Mouse (Mus musculus) forebrain, postnatal 0 days (tissue): Measurements from ENCODE around the gene Mtmr3. TPM values are rescaled to one million over a fixed set of nuclear protein-coding genes. Genes with fewer than 3 reads are reported as not detected.

Experiments
- ATAC-seq: fragments of 200-750 bp; cut with Nextera tagmentation; 2 replicates; pipeline ENCODE4 v1.8.0; 2017; ENCODE audit warnings: mild to moderate bottlenecking, moderate library complexity
- DNase-seq: peaks from one replicate; pipeline ENCODE4 v3.0.0-alpha.2; 2015
- H3K27ac ChIP-seq: fragments of 300-500 bp; sonication (generic); 2 replicates; pipeline ENCODE4 v1.5.1; 2014; ENCODE audit warnings: low read depth, mild to moderate bottlenecking, antibody characterized with exemption, low read length, moderate library complexity, mixed read lengths
- H3K27me3 ChIP-seq: fragments of 300-500 bp; sonication (generic); 2 replicates; pipeline ENCODE4 v1.6.1; 2014; ENCODE audit warnings: mild to moderate bottlenecking, low read length, mixed read lengths; ENCODE audit not compliant: insufficient read depth
- H3K36me3 ChIP-seq: fragments of 300-500 bp; sonication (generic); 2 replicates; pipeline ENCODE4 v1.6.1; 2014; ENCODE audit warnings: mild to moderate bottlenecking, moderate library complexity; ENCODE audit not compliant: insufficient read depth
- H3K4me1 ChIP-seq: fragments of 300-500 bp; sonication (generic); 2 replicates; pipeline ENCODE4 v1.6.1; 2014; ENCODE audit warnings: antibody characterized with exemption; ENCODE audit not compliant: insufficient read depth
- H3K4me2 ChIP-seq: fragments of 300-500 bp; sonication (generic); 2 replicates; pipeline ENCODE4 v1.6.1; 2014; ENCODE audit warnings: low read depth, mild to moderate bottlenecking, moderate library complexity
- H3K4me3 ChIP-seq: fragments of 300-500 bp; sonication (generic); 2 replicates; pipeline ENCODE4 v1.5.1; 2014; ENCODE audit warnings: low read depth, low read length, mixed read lengths
- H3K9ac ChIP-seq: fragments of 300-500 bp; sonication (generic); 2 replicates; pipeline ENCODE4 v1.6.1; 2014; ENCODE audit warnings: mild to moderate bottlenecking
- H3K9me3 ChIP-seq: fragments of 300-500 bp; sonication (generic); 2 replicates; pipeline ENCODE4 v1.6.1; 2016; ENCODE audit warnings: low read length
- CTCF ChIP-seq: sonication (generic); IDR thresholded peaks from 2 replicates; pipeline ENCODE4 v1.5.1; 2016; ENCODE audit warnings: antibody characterized with exemption, control low read depth, low read depth
- WGBS: fragments of 180-500 bp; shearing (Covaris S2); extraction: QIAGEN DNeasy Blood & Tissue Kit; methylation state at CpG from one replicate; pipeline ENCODE4 v1.1.7; 2014; 5-methylcytosine and 5-hydroxymethylcytosine counted together
- polyA plus RNA-seq: library from polyadenylated mRNA; unstranded; fragments of >200 nt; fragmentation: Nextera tagmentation; extraction: Ambion mirVana; gene quantifications from 2 replicates; pipeline ENCODE4 v1.2.1, GENCODE M21; 2015
- total RNA-seq: library from RNA; depleted of rRNA; stranded (reverse); fragments of >200 nt; gene quantifications from 2 replicates; pipeline ENCODE4 v1.2.3, GENCODE M21; 2014

Mtmr3 gene
- total and polyA plus RNA-seq, 2 experiments from 2014 or later = 28.4 to 93.4 TPM

GRCm38 (mm10) chr11:4500261-4500660 lies 94.4 kb downstream of the Mtmr3 start:
- Histone ChIP-seq H3K4me2 (no peak overlapping the region), H3K9ac (no peak overlapping the region), H3K9me3 (no peaks in the 10 kb centered on the region), H3K27me3 (no peaks in the 10 kb centered on the region), H3K27ac (no peak overlapping the region), H3K36me3 (peaks cover 43% of the 10 kb centered on the region), H3K4me3 (no peak overlapping the region), H3K4me1 (no peaks in the 10 kb centered on the region)
- ATAC-seq = no peak
- no peak for TF ChIP-seq CTCF
- no peak for DNase-seq
- WGBS = 94% methylated on average over 1 of the region's 1 CpGs

DNA sequence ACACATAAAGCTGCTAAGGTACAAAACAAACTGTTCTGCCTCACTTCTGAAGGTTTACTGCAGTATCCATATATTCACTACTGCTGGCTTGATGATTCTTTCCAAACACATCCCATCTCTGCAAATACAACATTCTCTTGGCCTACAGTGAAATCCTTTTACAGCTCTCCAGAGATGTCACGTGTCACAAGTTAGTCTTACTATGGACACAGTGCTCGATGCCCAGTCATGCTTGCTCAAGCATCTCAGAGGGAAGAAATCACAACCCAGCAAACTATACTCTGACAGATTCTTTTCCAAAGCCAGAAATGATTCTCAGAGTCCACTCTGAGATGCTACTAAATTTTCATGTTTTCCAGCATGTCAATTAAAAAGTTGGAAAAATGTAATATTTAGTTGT lies 95.2 kb downstream of the Mtmr3 start:
- H3K4me2 ChIP-seq = no peak overlapping the region
- H3K9me3 ChIP-seq = no peaks in the 10 kb centered on the region
- ATAC-seq (no peak), DNase-seq (no peak)
- H3K4me1 ChIP-seq = no peaks in the 10 kb centered on the region
- no peak for TF ChIP-seq CTCF
- no peak overlapping the region for H3K9ac ChIP-seq
- no peak overlapping the region for H3K4me3 ChIP-seq
- H3K36me3 ChIP-seq = peaks cover 44% of the 10 kb centered on the region
- H3K27me3 ChIP-seq = no peaks in the 10 kb centered on the region
- no peak overlapping the region for H3K27ac ChIP-seq
- WGBS = 93% methylated on average over 2 of the region's 2 CpGs

DNA sequence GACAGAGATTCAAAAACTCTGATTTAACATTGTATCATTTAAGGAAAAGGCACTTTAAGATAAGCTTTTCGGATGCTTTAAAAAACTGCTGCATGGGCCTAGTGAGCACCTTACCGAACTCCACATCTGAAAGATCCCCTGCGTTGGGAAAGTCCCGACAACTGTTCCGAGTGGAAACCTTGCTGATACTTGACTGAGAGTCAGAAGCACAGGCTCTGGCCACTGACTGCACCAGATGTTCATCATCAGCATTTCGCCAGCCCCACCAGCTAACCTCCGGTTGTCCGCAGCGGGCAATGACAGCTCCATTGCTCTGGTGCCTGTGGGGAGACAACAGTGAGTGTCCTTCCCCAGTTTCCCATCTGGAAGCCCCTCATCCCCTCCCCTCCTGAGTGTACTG lies 95.9 kb downstream of the Mtmr3 start:
- ATAC-seq (no peak), DNase-seq (no peak)
- Histone ChIP-seq H3K9ac (no peak overlapping the region), H3K36me3 (peaks cover 37% of the 10 kb centered on the region), H3K4me2 (no peak overlapping the region), H3K4me1 (no peaks in the 10 kb centered on the region), H3K27me3 (no peaks in the 10 kb centered on the region), H3K27ac (no peak overlapping the region), H3K9me3 (no peaks in the 10 kb centered on the region), H3K4me3 (no peak overlapping the region)
- 94% methylated on average over 9 of the region's 9 CpGs for WGBS
- TF ChIP-seq CTCF = no peak

- Histone ChIP-seq H3K36me3 (peaks cover 35% of the 10 kb centered on the region), H3K27ac (no peak overlapping the region), H3K9me3 (no peaks in the 10 kb centered on the region), H3K4me1 (no peaks in the 10 kb centered on the region), H3K4me2 (no peak overlapping the region), H3K9ac (no peak overlapping the region), H3K4me3 (no peak overlapping the region), H3K27me3 (no peaks in the 10 kb centered on the region)
- ATAC-seq (no peak), DNase-seq (no peak)
- WGBS = 80% methylated on average over 10 of the region's 10 CpGs
- no peak for TF ChIP-seq CTCF
These were observed 97.1 kb downstream of the Mtmr3 start for GRCm38 (mm10) chr11:4497501-4498118.

DNA sequence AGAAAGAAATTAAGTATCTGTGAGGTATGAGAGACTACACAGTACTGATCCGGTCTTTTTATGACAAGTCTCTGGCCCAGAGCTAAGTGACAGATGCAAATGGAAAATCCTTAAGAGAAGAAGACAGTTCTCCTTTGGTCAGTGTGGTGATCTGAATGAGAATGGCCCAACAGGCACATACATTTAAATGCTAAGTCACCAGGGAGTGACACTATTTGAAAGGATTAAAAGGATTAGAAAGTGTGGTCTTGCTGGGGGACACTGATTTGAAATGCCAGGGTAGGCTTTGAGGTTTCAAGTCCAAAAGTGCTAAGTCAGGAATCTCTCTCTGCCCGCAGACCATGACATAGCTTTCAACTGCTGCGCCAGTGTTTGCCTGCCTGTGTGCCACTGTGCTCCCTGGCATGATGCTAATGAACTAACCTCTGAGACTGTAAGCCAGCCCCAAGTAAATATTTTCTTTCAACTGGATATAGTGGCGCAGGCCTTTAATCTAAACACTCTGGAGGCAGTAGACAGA lies 99.6 kb downstream of the Mtmr3 start:
- no peaks in the 10 kb centered on the region for H3K4me1 ChIP-seq

GRCm38 (mm10) chr11:4489207-4489606 lies 105.5 kb downstream of the Mtmr3 start:
- 92% methylated on average over 4 of the region's 4 CpGs for WGBS
- H3K4me3 ChIP-seq = no peak overlapping the region
- H3K27me3 ChIP-seq = no peaks in the 10 kb centered on the region
- H3K9me3 ChIP-seq = no peaks in the 10 kb centered on the region
- no peak for TF ChIP-seq CTCF
- H3K9ac ChIP-seq = no peak overlapping the region
- H3K36me3 ChIP-seq = peaks cover 84% of the 10 kb centered on the region
- DNase-seq = no peak
- H3K4me2 ChIP-seq = no peak overlapping the region
- peaks cover 3% of the 10 kb centered on the region; the same call in 1 of the 2 replicates for H3K4me1 ChIP-seq
- ATAC-seq = no peak
- no peak overlapping the region for H3K27ac ChIP-seq

More for the DNA sequence above, 99.6 kb downstream of the Mtmr3 start:
- ATAC-seq (no peak), DNase-seq (no peak)
- Histone ChIP-seq H3K4me2 (no peak overlapping the region), H3K9me3 (no peaks in the 10 kb centered on the region), H3K9ac (no peak overlapping the region), H3K36me3 (peaks cover 53% of the 10 kb centered on the region), H3K27ac (no peak overlapping the region), H3K27me3 (no peaks in the 10 kb centered on the region), H3K4me3 (no peak overlapping the region)
- no peak for TF ChIP-seq CTCF
- 78% methylated on average over 4 of the region's 4 CpGs for WGBS

DNA sequence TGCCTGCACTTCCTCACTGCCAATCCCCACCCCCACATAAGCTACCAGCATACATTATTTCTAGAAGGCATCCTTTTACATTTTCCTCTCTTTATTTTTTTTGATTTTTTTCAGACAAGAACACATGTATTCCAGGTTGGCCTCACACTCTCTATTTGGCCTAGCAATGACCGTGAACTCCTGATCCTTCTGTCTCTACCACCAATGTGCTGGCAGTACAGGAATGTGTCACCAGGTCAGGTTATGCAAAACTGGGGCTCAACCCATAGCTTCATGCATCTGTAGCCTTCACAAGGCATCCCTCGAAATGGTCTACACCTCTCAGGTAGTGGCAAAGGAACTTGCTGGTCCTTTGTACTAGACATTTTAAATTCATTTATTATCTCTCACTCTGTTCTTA lies 105.9 kb downstream of the Mtmr3 start:
- TF ChIP-seq CTCF = no peak
- DNase-seq (no peak), ATAC-seq (no peak)
- 99% methylated on average over 2 of the region's 2 CpGs for WGBS
- no peak overlapping the region for H3K4me3 ChIP-seq
- no peak overlapping the region for H3K9ac ChIP-seq
- no peaks in the 10 kb centered on the region for H3K9me3 ChIP-seq
- no peaks in the 10 kb centered on the region for H3K27me3 ChIP-seq
- peaks cover 3% of the 10 kb centered on the region; the same call in 1 of the 2 replicates for H3K4me1 ChIP-seq
- H3K36me3 ChIP-seq = peaks cover 85% of the 10 kb centered on the region
- H3K4me2 ChIP-seq = no peak overlapping the region
- no peak overlapping the region for H3K27ac ChIP-seq
